In genomic region chr8:58234220-58234619, GRCm38 (mm10) we compare ENCODE assay signal across 12 mouse cellular contexts.
DNase-seq lines count a peak whose midpoint lies in the region; TF ChIP-seq lines count a peak whose summit lies in the region.
"Had no signal": no experiment of that assay in that cellular context is flagged by ENCODE, and none has a peak within 500 bp of the region (broad histone marks: within the 10 kb centered on the region; RNA-seq: fewer than 3 reads in every experiment).

No protein-coding gene starts in this region.

- no peak overlapping the region for H3K4me3 ChIP-seq in layer of hippocampus, adult 2 months
- no peak overlapping the region for H3K4me3 ChIP-seq in E14TG2a.4 (replicated peaks; ENCODE audit: low read length)
- H3K4me3 ChIP-seq in hindbrain, embryonic 10.5 days = no peak overlapping the region
- H3K4me3 ChIP-seq: hindbrain, embryonic 12.5 days; limb, embryonic 12.5 days had no signal

- peak; percentile 22 to 39 for DNase-seq in cerebellum, postnatal 14 days
- DNase-seq in cerebellum, adult 9-10 months = no peak
- peak in 1 of 2 experiments; percentile 16 for DNase-seq in layer of hippocampus, adult 2 months (ENCODE audit: low spot score in 2 of 2)
- DNase-seq in layer of hippocampus, adult 8-10 months (ENCODE audit: low spot score in 2 of 2) = no peak
- peak; percentile 35 for DNase-seq in embryo, embryonic 10 days (ENCODE audit: low spot score)
- no peak for DNase-seq in thymus, postnatal 36 days
- no peak for DNase-seq in hindbrain, embryonic 10.5 days (ENCODE audit: low spot score)
- DNase-seq: layer of hippocampus, adult 9-11 months; thymus, adult 18-20 months had no signal

- H3K27ac ChIP-seq in layer of hippocampus, adult 2 months = no peak overlapping the region
- H3K27ac ChIP-seq in hindbrain, embryonic 10.5 days = no peak overlapping the region
- H3K27ac ChIP-seq: hindbrain, embryonic 12.5 days; limb, embryonic 12.5 days had no signal

- peak; percentile 63 for TF ChIP-seq CTCF in layer of hippocampus, adult 2 months (conservative IDR thresholded peaks at IDR 0.05)
- TF ChIP-seq CTCF in E14TG2a.4 (conservative IDR thresholded peaks at IDR 0.05; ENCODE audit: low read length) = peak; percentile 44

- WGBS in hindbrain, embryonic 10.5 days = 20% methylated on average over 2 of the region's 2 CpGs

- H3K4me1 ChIP-seq in E14TG2a.4 (replicated peaks; ENCODE audit: low read depth, low read length) = no peaks in the 10 kb centered on the region
- no peaks in the 10 kb centered on the region for H3K4me1 ChIP-seq in hindbrain, embryonic 10.5 days (replicated peaks)
- H3K4me1 ChIP-seq: hindbrain, embryonic 12.5 days; limb, embryonic 12.5 days had no signal

- no peaks in the 10 kb centered on the region for H3K36me3 ChIP-seq in E14TG2a.4 (ENCODE audit: insufficient read depth, low read length)
- H3K36me3 ChIP-seq in hindbrain, embryonic 10.5 days = no peaks in the 10 kb centered on the region
- H3K36me3 ChIP-seq: hindbrain, embryonic 12.5 days; limb, embryonic 12.5 days had no signal

- H3K27me3 ChIP-seq in E14TG2a.4 (ENCODE audit: insufficient read depth, low read length) = no peaks in the 10 kb centered on the region
- H3K27me3 ChIP-seq in hindbrain, embryonic 10.5 days (ENCODE audit: insufficient read depth, poor library complexity, severe bottlenecking) = no peaks in the 10 kb centered on the region
- H3K27me3 ChIP-seq: hindbrain, embryonic 12.5 days; limb, embryonic 12.5 days had no signal

- H3K9me3 ChIP-seq in E14TG2a.4 (ENCODE audit: low read length) = no peaks in the 10 kb centered on the region
- H3K9me3 ChIP-seq in hindbrain, embryonic 10.5 days = no peaks in the 10 kb centered on the region
- H3K9me3 ChIP-seq: hindbrain, embryonic 12.5 days; limb, embryonic 12.5 days had no signal

Comparison
In these comparisons a context has a peak if more than half of its experiments do, and no peak if none do; other contexts are left out.
1. DNase-seq: peak in cerebellum, postnatal 14 days (2 of 2) and embryo, embryonic 10 days (single experiment); none in cerebellum, adult 9-10 months (single experiment), layer of hippocampus, adult 8-10 months (0 of 2), thymus, postnatal 36 days (0 of 2) and hindbrain, embryonic 10.5 days (single experiment).